Mouse (Mus musculus): ENCODE results near the gene Pidd1. TPM values are rescaled to one million over a fixed set of nuclear protein-coding genes. Genes with fewer than 3 reads are reported as not detected.

The Pidd1 gene
- total RNA-seq, 1 experiment from 2014 or later = 14.3 TPM

DNA sequence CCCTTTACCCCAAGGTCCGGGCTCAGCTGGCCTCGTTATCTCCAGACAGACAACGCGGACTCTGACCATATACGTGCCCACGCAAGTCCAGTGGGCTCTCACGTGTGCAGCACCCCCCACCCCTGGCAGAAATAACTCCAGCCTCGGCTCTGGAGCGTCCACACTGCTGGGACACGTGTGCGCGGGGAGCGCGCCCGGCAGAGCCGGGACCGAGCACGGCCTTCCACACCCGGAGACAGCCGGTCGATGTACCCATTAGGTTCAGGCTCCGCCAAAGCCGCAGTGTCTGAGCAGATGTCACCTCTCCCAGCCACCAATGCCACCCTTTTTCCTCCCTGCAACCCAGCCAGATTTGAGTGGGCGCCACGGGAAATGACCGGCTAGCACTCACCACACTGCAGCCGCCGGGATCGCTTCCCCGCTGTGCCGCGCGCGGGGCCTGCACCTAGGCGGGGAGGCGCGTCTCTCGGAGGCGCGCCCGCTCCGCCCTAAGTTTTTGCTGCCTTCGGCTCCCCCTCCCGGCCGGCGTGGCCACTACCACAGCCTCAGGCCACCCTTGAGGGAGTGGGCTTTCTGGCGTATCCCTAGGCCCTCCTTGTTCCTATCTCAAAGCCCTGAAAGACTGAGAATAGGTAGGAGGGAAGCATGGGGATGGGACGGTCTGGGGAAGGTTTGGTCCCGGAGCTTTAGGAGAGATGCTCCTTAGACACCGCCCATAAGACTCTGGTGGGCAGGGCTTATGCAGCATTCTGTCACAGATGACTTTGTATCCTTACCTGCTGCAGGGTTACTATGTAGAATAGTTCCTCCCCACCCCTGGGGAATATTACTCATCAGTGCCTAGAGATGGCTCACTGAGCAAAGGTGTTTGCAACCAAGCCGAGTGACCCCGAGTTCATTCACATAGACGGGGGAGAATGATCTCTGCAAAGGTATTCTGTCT, 6.4 kb downstream of the Pidd1 start, which contains the start of gene Slc25a22:
Gene Slc25a22, minus strand, starts transcription at position 715 of the 943 bp plus-strand sequence.
- ATAC-seq (replicated peaks; ENCODE audit: low read depth, poor library complexity, severe bottlenecking) = peak; percentile 68

DNA sequence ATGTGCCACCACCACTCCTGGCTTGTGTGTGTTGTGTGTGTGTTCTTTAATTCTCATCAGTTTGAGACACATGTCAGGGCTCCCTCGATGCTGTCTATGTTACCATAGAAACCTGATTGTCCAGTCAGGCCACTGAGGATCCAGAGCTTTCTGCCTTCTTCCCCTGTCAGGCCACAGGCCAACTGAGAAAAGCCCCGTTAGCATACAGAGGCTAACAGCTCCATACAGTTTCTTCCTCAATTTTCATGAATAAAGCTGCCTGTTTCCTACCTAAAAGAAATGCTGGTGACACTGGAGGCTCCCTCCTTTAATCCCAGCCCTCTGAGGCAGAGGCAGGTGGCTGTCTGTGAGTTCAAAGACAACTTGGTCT, 7.3 kb downstream of the Pidd1 start:
- no peak for ATAC-seq (replicated peaks; ENCODE audit: low read depth, poor library complexity, severe bottlenecking)

DNA sequence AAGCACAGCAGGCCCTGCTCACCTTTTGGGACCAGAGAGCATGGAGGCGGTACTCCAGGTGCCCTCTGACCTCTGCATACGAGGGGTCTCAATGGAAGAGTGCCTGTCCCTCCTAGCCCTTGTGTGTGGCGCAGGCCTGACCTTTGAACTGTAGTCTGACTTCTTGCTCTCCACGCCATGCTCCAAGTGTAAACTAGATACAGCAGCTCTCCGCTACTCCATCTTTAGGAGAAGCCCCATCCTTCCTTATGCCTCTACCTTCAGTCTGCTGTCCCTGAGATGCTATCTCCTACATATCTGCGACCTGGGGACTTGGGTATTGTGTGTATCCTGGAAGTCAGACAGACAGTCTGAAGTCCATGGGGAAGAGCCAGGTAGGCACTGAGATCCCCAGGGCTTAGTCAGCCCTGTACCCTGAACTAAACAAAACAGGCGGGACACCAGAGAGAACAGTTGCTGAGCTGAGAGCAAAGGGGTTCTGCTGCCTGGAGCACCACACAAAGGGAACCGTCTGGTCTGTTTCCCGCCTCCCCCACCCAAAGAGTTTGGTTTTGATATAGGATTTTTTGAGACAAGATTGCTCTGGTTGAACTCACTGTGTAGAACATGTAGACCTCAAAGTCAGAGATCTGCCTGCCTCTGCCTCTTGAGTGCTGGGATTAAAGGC, 7.8 kb downstream of the Pidd1 start:
- ATAC-seq (replicated peaks; ENCODE audit: low read depth, poor library complexity, severe bottlenecking) = no peak

DNA sequence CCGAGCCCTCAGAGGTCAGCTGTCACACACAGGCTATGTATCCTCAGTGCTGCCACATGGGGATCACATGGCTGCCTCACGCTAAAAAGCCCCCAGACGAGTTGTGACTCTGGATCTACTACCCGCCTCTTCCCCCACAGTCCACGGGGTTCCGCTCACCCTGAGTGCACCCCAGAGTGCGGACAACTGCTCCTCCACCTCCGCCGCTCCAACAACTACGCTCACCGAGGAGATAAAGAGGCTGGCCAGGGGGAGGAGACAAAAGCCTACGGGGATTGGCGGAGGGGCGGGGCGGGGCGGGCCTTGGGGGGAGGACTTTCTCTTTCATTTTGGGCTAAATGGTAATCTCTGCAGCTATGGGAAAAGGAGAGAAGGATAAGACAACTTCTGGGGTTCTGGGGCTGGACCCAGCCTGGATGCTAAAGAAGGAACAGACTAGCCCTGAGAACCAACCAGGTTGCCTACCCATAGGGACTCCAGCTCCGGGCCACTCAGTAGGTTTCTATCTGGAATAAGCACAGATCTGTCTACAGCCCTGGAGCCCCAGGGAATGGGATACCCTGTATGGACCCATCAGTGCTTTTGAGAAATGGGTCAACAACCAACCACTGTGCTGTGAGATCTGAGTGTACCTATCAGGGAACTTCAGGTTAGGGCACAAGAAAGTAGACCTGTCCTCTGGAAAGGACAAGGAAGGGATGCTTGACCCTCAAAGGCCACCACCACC, 8.5 kb downstream of the Pidd1 start:
- ATAC-seq (replicated peaks; ENCODE audit: low read depth, poor library complexity, severe bottlenecking) = peak; percentile 74

DNA sequence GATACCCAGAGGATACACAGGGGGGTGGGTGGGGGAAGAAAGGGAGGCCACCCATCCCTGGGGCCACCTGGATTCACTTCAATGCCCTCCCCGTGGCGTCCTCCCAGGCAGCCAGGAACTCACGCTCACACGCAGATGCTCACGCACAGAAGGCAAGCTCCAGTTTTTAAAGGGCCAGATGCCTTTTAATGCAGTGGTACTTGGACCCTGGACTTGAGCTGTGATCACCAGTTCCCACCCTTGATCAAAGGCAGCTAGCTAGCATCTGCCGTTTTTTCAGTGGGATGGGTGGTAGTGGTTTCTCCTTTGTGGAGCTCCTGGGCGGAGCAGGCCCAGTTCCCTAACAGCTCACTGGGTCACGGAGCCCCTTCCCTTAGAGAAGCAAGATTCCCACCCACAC, 9.4 kb downstream of the Pidd1 start:
- no peak for ATAC-seq (replicated peaks; ENCODE audit: low read depth, poor library complexity, severe bottlenecking)

DNA sequence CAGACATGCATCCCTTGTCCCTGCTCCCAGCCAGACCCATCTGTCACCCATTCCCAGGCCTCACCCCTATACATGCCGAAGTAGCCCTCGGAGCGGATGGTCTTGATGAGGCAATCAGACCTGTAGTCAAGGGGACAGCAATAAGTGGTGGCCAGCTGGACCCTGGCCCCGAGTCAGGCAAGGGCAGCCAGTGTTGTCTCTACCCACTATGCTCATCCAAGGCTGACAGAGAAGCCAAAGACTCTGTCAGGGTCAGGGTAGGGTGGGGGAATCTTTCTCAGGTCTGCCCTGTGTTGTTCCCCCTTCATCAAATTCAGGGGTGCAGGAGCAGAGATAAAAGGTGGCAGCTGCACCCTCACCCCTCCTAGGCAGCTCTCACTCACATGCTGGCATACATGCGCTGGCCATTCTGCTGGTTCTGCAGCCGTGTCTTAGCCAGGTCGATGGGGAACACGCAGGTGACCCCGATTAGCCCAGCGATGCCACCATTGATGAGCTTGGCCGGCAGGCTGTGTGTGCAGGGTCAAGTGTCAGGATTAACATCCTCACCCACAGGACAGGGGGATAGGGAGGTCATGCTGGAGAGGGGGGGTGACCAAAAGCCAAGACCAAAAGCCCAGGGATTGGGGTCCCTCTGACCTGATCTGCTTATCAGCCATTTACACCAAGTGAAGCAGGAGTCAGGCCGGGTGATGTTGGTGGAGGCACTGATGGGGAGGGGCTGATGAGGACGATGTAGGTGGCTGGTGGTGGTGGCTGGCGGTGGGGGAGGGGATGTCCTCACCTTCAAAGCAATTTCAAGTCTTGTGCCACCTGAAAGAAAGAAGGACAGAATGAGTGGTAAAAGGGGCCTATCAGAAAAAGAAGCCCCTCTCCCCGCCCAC, 10.1 kb downstream of the Pidd1 start:
- ATAC-seq (replicated peaks; ENCODE audit: low read depth, poor library complexity, severe bottlenecking) = no peak

DNA sequence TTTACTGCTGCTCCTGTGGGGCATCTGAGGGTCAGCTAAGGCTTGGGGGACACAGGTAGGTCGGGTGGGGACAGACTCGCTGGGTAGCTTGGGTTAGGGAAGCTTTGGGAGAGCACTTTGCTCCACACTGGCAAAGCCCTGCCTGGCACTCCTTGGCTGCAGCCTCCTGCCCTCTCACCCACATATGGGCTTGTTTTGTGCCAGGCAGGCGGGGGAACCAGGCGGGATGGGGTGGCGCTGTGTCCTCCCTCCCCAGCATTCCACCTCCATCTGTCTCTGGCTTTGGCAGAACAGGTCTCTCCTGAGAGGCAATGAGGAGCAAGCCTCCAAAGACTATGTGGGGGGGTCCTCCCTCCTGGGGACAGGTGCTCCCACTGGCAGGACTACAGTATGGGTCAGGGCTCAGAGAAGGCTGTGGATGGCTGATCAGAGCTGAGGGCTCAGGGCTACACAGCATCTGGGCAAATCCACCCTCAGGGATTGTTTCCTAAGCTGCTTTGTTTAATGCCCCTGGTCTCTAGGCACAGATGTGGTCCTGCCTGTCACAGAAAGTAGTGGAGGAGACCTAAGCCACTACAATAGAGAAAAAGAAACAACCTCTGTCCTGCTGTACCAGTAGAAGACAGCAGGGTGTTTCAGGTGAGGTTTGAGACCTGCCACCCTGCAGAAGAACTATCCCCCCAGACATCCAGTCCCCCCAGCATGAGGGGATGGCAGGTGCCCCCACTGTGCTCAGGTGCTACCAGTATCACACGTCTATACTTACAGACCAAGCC, 10.9 kb downstream of the Pidd1 start:
- no peak for ATAC-seq (replicated peaks; ENCODE audit: low read depth, poor library complexity, severe bottlenecking)

DNA sequence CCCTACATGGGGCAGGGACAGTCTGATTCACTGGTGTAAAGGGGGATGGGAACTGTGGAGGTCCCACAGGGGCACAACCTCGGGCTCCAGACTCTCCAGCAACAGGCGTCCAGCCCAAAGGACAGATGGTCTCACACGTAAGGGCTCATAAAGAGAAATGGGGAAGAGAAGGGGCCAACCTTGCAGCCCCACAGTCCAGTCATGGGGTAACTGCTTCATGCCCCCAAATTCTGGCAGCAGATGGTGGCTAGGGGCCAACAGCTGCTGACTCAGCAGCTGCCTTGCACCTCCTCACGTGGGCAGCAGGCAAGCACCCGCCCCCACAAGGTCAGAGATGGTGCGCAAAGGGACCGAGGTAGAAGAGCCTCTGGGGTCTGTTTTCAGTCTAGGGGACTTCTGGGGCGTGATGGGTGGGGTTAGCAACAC, 11.6 kb downstream of the Pidd1 start:
- no peak for ATAC-seq (replicated peaks; ENCODE audit: low read depth, poor library complexity, severe bottlenecking)

DNA sequence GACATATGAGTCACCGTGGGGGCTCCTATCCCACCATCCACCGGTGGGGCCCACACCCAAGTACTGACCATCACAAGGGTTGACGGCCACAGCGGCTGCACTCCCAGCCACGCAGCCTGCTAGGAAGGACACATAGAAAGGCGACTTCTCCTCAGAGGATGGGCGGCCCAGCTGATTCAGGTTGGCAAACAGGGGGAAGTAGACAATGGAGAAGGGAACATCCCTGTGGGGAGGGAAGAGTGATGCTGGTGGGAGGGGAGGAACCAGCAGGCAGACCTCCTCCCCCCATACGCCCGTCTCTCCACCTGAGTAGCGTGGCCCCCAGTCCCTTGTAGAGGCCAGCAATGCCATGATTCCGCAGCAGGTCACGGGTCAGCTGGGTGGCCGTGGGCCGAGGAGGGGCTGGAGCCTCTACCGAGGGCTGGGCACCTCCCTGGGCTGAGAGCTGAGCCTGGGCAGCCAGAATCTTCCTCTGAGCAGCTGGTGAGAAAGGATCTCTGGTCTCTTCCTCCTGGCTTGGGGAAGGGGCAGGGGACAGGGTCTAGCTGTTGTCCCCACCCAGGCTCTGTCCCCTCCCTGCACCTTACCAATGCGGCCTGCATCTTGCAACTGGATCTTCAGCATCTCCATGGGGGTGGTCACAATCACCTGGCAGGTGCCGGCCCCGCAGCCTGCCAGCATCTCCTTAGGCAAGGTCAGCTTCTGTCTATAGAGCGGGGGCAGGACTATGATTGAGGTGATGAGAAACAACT, 12.2 kb downstream of the Pidd1 start:
- ATAC-seq (replicated peaks; ENCODE audit: low read depth, poor library complexity, severe bottlenecking) = no peak

DNA sequence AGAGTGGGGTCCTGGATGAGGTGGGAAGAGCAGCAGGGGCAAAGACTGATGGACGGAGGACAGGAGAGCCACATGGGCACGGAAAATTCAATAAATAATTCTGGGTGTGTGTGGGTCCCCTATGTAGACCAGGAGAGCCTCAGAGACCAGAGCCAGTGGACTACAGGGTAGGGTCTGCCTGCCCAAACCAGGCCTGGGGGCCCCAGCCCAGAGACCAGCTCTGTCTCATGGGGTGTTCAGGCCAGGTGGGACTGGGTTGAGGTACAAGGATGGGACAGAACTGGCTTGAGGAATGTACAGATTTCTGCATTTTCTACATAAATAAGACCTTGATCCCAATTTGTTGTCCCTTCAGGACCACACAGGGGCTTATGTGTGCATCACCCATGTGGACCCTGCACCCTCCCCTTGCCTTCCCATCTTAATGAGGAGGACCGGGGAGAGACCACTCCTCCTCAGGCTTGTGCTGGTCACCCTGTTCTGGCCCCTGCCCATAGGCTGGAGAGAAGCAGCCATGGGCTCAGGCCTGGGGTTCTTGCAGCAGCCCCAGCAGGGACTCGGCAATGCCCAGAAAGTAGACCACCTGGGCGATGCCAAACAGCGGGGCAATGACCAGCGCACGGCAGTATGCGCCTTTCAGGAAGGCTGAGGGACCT, 13.1 kb downstream of the Pidd1 start:
- no peak for ATAC-seq (replicated peaks; ENCODE audit: low read depth, poor library complexity, severe bottlenecking)

DNA sequence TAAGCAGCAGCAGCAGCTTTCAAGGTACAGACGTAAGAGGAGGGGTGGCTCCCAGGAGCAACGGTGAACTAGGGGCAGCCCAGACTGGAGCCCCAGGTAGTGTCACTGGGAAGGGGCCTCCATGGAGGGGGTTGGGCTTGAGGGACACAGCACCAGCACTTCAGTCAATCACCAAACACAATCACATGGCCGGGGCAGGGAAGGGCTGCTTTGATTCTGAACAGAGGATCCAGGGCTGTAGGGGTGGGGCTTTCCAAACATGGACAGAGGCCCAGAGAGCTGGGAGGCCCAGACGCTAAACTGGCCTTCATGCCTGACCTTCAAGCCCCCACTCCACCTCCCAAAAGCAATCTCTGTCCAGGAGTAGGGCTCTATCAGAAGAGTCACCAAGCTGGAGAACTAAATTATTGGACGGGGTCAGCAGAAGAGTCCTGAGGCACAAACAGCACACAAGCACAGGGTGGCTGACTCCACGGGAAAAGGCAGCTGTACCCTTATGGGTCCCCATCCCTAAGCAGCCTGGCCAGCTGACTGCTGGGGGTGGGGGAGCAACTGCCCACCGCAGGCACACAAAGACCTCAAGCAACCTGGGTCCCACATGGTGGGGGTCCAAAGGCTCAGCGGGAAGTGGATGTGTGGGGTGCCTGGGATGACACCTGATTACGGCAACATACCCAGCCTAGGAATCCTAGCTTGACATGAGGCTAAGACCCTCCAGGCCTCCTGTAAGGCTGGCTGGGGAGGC, 13.8 kb downstream of the Pidd1 start:
- ATAC-seq (replicated peaks; ENCODE audit: low read depth, poor library complexity, severe bottlenecking) = no peak

DNA sequence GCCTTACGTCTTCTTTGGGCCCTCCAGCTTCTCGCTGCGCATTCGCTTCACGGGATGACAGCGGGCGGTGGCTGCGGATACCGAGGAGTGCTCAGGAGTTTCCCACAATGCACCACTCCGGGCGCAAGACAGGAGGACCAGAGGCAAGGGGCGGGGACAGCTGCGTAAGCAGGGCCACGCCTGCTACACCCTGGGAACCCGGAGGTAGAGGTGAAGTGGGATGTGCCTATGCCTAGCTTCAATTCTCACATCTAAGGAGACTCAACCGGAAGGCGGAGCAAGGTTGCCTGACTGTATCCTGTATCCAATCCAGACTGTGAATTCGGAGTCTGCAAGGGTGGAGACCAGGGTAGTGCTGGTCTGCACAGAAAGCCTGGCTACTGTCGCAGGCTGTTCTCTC, 14.5 kb downstream of the Pidd1 start, which contains the start of gene Cend1:
Gene Cend1, minus strand, starts transcription at position 182 of the 400 bp plus-strand sequence.
- no peak for ATAC-seq (replicated peaks; ENCODE audit: low read depth, poor library complexity, severe bottlenecking)

DNA sequence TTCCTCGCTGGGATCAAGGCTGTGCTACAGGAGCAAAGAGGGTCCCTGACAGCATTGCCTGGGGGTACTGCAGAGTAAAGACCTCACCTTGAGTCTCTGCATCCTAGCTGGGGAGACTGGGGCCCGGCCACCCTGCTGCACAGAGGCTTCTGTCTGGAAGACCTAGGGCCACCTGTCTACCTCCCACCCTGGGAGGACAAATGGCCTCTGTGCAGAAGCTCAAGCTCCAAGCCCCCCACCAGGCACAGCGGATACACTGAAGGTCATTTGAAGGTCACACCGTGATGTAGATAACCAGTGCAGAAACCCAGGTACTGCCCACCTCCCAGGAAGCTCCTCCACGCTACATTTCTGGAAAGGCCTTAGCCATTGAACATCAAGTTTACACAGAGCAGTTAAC, 15.1 kb downstream of the Pidd1 start:
- ATAC-seq (replicated peaks; ENCODE audit: low read depth, poor library complexity, severe bottlenecking) = no peak

DNA sequence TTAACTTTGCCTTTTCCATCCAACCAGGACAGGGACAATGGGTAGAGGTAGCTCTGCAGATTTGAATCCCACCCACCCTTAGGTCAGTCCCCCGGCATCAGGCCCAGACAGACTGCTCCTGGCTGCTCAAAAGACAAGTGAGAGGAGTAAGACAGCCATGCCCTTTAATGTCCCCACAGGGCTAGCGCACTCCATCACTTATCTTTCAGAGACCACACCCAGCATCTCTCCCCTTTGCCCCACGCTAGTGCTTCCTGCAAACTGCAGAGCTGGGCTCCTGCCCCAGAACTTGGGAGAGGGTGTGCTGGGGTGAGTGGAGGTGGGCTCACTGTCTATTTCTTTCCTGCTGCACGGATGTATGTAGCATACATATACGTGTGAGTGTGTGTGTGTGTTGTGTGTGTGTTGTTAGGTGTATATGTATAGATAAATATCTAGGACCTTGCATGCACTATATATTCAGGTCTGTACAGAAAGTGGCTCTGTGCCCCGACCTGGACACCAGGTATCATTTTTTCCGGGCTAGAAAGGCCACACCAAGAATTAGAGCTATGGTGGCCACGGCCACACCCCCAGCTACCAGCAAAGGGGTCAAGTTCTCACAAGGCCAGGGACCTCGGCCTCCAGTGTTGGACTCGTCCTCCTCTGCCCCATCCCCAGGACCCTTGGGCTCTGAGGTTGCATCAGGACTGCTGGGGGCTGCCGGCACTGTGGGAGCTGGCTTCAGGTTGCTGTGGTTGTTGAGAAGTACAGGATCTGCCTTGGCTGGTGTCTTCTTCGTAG, 16.7 kb downstream of the Pidd1 start:
- ATAC-seq (replicated peaks; ENCODE audit: low read depth, poor library complexity, severe bottlenecking) = no peak

DNA sequence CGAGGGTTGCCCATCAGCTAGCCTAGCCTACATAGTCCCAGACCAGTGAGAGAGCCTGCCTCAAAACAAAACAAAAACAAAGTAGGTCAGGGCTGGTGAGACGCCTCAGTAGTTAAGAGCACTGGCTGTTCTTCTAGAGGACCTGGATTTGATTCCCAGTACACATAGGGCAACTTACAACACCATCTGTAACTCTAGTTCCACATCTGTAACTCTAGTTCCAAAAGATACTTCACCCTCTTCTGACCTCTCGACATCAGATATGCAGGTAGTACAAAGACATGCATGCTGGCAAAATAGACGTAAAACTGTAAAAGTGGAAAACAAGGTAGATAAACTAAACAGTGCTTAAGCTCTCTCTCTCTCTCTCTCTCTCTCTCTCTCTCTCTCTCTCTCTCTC, 20.0 kb downstream of the Pidd1 start:
- ATAC-seq (replicated peaks; ENCODE audit: low read depth, poor library complexity, severe bottlenecking) = no peak

DNA sequence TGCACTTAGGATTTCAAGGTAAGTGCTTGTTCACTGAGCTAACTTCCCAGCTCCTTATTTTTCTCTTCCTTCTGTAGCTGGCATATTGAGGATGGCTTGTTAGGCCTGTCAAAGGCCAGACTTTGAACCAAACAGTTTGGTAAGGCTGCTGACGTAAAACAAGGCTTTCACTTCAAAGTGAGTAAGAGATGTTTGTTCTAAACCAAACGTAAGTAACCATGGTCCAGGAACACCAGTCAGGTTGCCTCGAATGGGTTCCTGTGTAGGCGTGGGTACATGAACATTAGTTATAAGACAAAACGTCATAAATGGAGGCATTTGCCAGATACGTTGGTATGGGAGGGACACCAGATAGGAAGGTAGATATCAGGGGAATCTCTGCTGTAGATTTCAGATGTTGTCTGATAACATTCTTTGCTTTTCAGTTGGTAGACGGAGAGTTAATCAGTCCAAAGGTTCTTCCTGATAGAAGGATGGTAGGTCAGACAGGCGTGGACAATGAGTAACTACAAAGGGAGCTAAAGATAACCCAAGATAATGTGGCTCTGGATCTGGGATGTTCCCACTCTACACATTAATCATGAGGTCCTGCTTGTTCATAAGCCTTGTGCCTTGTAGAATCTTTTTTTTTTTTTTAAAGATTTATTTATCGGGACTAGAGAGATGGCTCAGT, 23.7 kb downstream of the Pidd1 start:
- ATAC-seq (replicated peaks; ENCODE audit: low read depth, poor library complexity, severe bottlenecking) = no peak
